Mouse (Mus musculus): Measurements from ENCODE around the gene Pcid2.
A peak's percentile ranks its signal among the peaks of the same experiment; 100 is the strongest.

Pcid2 gene

GRCm38 (mm10) chr8:13105087-13105881 lies at the start of gene Pcid2, which contains the start of gene Cul4a:
TSS of gene Pcid2 (minus strand) at chr8:13105459.
TSS of gene Cul4a (plus strand) at chr8:13105621.
- peak; percentile 97 for DNase-seq (ENCODE audit: low read depth, low spot score)

- DNase-seq (ENCODE audit: low read depth, low spot score) = no peak
Measured at GRCm38 (mm10) chr8:13154099-13154498, 48.8 kb upstream of the Pcid2 start.

- DNase-seq (ENCODE audit: low read depth, low spot score) = no peak
Measured at GRCm38 (mm10) chr8:13150929-13151328, 45.7 kb upstream of the Pcid2 start.

- DNase-seq (ENCODE audit: low read depth, low spot score) = no peak
Measured at GRCm38 (mm10) chr8:13149866-13150265, 44.6 kb upstream of the Pcid2 start.

GRCm38 (mm10) chr8:13149287-13149686 lies 44.0 kb upstream of the Pcid2 start:
- peak; percentile 35 for DNase-seq (ENCODE audit: low read depth, low spot score)

GRCm38 (mm10) chr8:13148476-13148875 lies 43.2 kb upstream of the Pcid2 start:
- DNase-seq (ENCODE audit: low read depth, low spot score) = no peak

- DNase-seq (ENCODE audit: low read depth, low spot score) = no peak
Measured at GRCm38 (mm10) chr8:13141681-13142080, 36.4 kb upstream of the Pcid2 start.

- peak; percentile 68 for DNase-seq (ENCODE audit: low read depth, low spot score)
Measured at GRCm38 (mm10) chr8:13139641-13140182, 34.5 kb upstream of the Pcid2 start.

GRCm38 (mm10) chr8:13132220-13132619 lies 27.0 kb upstream of the Pcid2 start:
- peak; percentile 83 for DNase-seq (ENCODE audit: low read depth, low spot score)

GRCm38 (mm10) chr8:13124897-13125296 lies 19.6 kb upstream of the Pcid2 start:
- no peak for DNase-seq (ENCODE audit: low read depth, low spot score)

- DNase-seq (ENCODE audit: low read depth, low spot score) = no peak
Measured at GRCm38 (mm10) chr8:13122887-13123421, 17.7 kb upstream of the Pcid2 start.

GRCm38 (mm10) chr8:13120882-13121665 lies 15.8 kb upstream of the Pcid2 start:
- no peak for DNase-seq (ENCODE audit: low read depth, low spot score)

GRCm38 (mm10) chr8:13118516-13118915 lies 13.3 kb upstream of the Pcid2 start:
- DNase-seq (ENCODE audit: low read depth, low spot score) = no peak

- no peak for DNase-seq (ENCODE audit: low read depth, low spot score)
Measured at GRCm38 (mm10) chr8:13117096-13117495, 11.8 kb upstream of the Pcid2 start.

- no peak for DNase-seq (ENCODE audit: low read depth, low spot score)
Measured at GRCm38 (mm10) chr8:13113232-13113631, 8.0 kb upstream of the Pcid2 start.

- DNase-seq (ENCODE audit: low read depth, low spot score) = no peak
Measured at GRCm38 (mm10) chr8:13111917-13112316, 6.7 kb upstream of the Pcid2 start.

GRCm38 (mm10) chr8:13109416-13109960 lies 4.2 kb upstream of the Pcid2 start:
- no peak for DNase-seq (ENCODE audit: low read depth, low spot score)

- no peak for DNase-seq (ENCODE audit: low read depth, low spot score)
Measured at GRCm38 (mm10) chr8:13108967-13109366, 3.7 kb upstream of the Pcid2 start.

- no peak for DNase-seq (ENCODE audit: low read depth, low spot score)
Measured at GRCm38 (mm10) chr8:13107990-13108638, 2.9 kb upstream of the Pcid2 start.

- DNase-seq (ENCODE audit: low read depth, low spot score) = peak; percentile 58
Measured at GRCm38 (mm10) chr8:13105908-13106551, 771 bp upstream of the Pcid2 start.

- DNase-seq (ENCODE audit: low read depth, low spot score) = peak; percentile 91
Measured at GRCm38 (mm10) chr8:13104691-13105086, 570 bp downstream of the Pcid2 start.

All from R1 (cell line).